Mouse (Mus musculus) adrenal gland (tissue): ENCODE measurements around the gene Dpm2.

Experiments used
- intact Hi-C: fragments of 180-260 bp; cut with DNase I; formaldehyde crosslinking; loops from one replicate; pipeline ENCODE4 v1.15.1; 2025

The Dpm2 gene

DNA sequence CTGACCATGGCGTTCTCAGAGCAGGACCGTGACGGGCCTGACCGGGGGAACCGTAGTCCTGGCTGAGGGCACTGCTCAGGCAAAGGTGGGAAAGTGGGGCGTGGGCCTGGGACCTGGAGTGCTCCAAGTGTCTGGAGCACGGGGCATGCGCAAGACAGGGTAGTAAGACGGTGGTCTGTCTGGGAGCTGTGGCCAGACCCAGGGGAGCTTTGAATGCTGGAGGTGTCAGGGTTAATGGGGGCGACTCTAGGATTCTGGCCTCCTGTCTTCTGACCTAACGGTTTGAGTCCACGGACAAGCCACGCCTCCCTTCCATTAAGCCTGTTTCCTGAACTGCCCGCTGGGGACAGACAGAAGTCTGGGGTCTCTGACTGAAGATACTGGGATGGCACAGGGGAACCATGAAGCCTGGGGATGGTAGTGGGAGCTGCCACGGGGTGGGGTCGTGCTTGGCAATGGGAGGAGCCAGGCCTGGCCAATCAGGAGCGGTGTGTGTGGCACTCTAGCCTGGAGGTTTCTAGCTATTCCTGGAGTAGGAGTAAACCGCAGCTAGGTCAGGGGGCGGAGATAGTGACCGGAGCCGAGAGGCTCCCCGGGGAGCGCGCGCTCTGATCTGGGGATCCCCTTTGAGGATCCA is 37.6 kb downstream of the Dpm2 start:
- intact Hi-C loops: no loop called here

DNA sequence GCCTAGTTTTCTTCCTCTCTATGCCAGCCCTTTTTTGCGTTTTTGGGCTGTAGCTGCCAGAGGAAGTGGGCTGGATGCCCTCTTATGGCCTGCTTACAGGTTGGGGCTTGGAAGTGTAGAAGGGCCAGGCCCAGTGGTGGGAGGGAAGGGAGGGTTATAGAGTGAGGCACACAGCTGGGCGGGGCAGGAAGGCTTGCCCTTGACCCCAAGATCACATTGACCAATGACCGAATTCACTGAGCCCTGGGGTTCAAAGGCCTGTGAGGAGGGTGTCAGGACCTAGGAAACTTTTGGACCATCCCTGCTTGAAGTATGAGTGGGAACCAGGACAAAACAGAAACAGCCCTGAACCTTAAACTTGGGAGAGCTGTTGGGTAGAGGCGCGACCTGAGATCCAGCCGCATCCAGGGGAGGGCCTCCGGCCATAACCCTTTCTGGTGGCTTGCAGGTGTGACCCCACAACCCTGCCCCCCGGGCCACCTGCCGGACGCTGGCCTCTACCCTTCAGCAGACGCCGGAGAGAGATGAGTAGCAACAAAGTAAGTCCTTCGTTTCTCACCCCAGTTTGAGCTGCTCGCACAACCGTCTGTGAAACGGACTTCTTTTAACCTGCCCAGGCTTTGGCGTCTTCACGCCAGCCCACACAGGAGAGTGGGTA is 38.2 kb downstream of the Dpm2 start:
- intact Hi-C loops: no loop called here

DNA sequence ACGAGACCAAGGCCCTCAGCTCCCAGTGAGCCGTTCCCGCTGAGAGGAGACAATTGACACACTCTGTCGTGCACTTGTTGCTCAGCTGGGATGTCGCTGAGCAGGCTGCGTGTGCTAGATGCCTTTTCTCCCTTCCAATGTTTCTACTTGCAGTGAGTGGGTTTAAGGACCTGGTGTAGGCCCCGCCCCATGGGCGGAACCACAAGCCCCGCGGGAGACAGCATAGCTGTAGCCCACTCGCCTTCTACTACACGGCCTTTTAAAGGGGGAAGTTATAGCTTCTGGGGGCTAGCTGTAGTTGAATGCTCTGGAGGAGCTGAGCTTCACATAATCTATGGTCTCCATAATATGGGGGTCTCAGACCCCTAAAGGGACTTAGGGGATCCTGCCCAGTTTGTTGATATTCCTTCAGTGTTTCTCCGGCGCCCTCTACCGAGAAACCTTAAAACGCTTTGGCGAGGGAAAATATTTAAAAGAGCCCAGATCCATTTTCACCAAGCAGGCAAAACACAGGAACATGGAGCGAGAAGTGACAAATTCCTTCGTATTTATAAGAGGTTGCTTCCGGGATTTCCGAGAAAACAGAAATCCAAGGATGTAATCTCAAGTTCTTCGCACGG is 40.1 kb downstream of the Dpm2 start:
- intact Hi-C loops: loop anchor here (5.0 kb wide), 1 partner anchor 33 kb away; the partner anchor contains the start of gene 9430097D07Rik

DNA sequence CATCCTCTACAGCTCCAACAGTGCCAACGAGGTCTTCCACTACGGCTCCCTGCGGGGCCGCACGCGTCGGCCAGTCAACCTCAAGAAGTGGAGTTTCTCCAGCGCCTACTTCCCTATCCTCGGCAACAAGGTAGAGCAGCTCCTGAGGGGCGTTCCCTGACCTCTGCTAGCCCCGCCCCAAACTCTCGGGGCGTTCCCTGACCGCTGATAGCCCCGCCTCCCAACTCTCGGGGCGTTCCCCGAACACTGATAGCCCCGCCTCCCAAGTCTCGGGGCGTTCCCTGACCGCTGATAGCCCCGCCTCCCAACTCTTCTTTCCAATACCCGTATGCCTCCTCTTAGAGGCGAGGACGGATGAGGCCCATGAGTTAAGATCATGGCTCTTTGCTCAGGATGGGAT is 41.6 kb downstream of the Dpm2 start:
- intact Hi-C loops: loop anchor here (5.0 kb wide), 1 partner anchor 35 kb away; the partner anchor contains the start of gene 9430097D07Rik

DNA sequence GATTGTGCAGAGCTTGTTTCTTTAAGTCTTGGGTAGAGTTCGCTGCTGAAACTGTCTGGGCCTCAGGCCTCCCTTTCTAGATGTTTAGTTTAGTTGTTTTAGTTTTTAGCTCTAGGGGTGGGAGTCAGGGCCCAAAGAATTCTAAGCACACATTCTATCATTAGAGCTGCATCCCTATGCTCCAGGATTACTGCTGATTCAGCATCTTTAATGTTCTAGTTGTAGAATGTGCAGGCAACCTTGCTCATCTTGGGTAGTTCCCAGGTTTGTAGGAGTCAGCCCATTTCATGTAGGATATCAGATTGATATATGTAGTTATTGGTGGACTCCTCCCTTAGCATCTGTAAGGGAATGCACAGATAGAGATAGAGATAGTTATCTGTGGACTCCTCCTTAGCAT is 46.5 kb downstream of the Dpm2 start:
- intact Hi-C loops: no loop called here

DNA sequence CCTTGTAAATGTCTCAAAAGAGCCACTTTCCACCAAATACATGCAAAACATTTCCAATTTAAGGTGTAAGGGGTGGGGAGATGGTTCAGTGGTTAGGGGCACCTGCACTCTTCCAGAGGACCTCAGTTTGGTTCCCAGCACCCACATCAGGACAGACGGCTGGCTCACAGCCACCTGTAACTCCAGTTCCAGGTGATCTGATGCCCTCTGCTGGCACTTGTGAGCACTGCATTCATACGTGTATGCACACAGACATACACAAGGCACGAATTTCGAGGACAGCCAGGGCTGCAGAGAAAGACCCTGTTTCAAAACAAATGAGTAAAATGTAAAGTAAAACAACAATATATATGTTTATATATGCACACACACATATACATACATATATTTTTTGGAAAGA is 46.9 kb downstream of the Dpm2 start:
- intact Hi-C loops: no loop called here

DNA sequence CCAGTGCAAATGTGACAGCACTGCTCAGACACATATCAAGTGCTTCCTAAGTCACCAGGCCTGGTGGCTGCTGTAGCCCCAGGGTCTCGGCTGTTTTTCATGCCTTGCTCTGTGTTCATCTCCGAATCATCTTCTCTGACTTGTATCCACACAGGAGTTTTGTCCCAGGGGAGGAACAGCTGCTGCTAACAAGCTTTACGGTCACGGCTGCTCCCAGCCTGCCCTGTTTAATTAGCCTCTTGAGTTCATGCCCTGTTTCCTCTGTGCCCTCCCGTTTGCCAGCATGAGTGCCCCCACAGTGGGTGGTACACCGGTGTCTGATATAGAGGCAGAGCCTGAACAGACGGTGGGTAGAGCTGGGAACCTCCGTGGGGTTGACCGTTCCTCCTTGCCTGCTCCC is 47.4 kb downstream of the Dpm2 start:
- intact Hi-C loops: no loop called here

DNA sequence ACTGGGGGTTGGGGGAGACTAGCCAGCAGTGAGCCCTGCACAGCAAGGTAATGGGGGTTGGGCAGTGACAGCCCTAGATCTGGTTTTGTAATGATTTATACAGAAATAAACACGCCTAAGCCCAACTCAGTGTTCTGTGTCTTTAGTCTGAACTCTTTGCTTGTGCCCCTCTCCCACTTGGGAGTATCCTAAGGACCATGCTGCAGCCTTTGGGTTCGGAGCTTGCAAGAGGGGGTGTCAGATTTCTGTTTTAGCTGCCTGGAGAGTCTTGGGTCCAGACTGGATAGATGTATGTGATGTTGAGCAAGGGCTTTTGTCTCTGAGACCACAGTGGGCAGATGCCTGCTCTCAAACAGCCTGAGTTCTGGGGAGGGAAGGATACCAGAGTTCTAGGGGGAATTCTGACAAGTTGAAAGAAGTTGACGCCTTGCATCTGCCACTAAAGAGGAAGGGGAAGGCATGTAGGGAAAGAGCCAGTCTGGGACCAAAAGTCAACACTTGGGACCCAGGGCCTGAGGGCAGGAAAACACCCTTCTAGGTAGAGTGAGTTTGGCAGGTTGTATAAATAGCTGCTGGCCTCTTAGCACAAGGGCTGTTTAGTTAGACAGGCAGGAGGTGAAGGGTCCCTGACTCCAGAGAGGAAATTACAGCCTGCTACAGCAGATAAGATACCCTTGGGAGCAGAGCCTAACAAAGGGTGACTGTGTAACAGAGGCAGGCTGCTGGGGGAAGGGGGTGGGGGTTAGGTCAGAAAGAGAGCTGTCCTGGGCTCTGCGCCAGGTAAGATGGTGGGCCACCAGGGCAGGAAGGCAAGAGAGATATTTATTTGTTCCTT is 50.2 kb downstream of the Dpm2 start:
- intact Hi-C loops: no loop called here

DNA sequence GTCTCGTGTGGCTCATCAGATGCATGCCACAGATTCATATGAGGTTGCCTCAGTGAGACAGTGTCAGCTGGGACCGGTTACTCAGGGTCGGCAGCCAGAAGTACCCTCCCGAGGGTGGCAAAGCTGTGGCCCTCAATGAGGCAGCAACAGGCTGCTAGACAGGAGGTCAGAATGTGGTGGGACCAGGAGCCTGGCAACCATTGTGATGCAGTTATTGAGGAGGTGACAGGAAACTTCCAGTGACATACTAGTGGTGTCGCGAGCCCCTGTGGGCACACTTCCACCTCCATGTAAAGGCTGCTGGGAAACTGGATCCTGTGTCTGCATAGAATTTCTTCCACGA is 50.8 kb downstream of the Dpm2 start, which contains the start of gene Ak1:
Ak1 (plus strand) TSS at position 242 of the 343 bp plus-strand sequence.
- intact Hi-C loops: no loop called here
